Mouse (Mus musculus) stomach, postnatal 0 days (tissue): ENCODE results near the gene Foxe1. TPM values are rescaled to one million over a fixed set of nuclear protein-coding genes. Genes with fewer than 3 reads are reported as not detected.
A peak's percentile ranks its signal among the peaks of the same experiment; 100 is the strongest.

Experiments used
- ATAC-seq: fragments of 200-750 bp; cut with Nextera tagmentation; 2 replicates; pipeline ENCODE4 v1.8.0; 2017; ENCODE audit not compliant: low FRiP score, low TSS enrichment
- DNase-seq: peaks from one replicate; pipeline ENCODE4 v3.0.0-alpha.2; 2016; ENCODE audit warnings: low spot score
- H3K27ac ChIP-seq: fragments of 300-500 bp; sonication (generic); replicated peaks from 2 replicates; pipeline ENCODE4 v1.5.1; 2014; ENCODE audit warnings: mild to moderate bottlenecking, control low read depth
- H3K27me3 ChIP-seq: fragments of 300-500 bp; sonication (generic); 2 replicates; pipeline ENCODE4 v1.6.1; 2014; ENCODE audit warnings: low read length; ENCODE audit not compliant: control insufficient read depth, insufficient read depth
- H3K36me3 ChIP-seq: fragments of 300-500 bp; sonication (generic); 2 replicates; pipeline ENCODE4 v1.6.1; 2014; ENCODE audit warnings: low read length, mixed read lengths; ENCODE audit not compliant: control insufficient read depth, insufficient read depth
- H3K4me1 ChIP-seq: fragments of 300-500 bp; sonication (generic); replicated peaks from 2 replicates; pipeline ENCODE4 v1.6.1; 2014; ENCODE audit warnings: antibody characterized with exemption; ENCODE audit not compliant: control insufficient read depth, insufficient read depth
- H3K4me2 ChIP-seq: fragments of 300-500 bp; sonication (generic); replicated peaks from 2 replicates; pipeline ENCODE4 v1.6.1; 2014; ENCODE audit warnings: low read depth, mild to moderate bottlenecking, control low read depth, moderate library complexity
- H3K4me3 ChIP-seq: fragments of 300-500 bp; sonication (generic); 2 replicates; pipeline ENCODE4 v1.5.1; 2014; ENCODE audit warnings: low read depth, low read length, control low read depth
- H3K9ac ChIP-seq: fragments of 300-500 bp; sonication (generic); 2 replicates; pipeline ENCODE4 v1.6.1; 2014; ENCODE audit warnings: mild to moderate bottlenecking, low read length, control low read depth, mixed read lengths
- H3K9me3 ChIP-seq: fragments of 300-500 bp; sonication (generic); 2 replicates; pipeline ENCODE4 v1.6.1; 2016; ENCODE audit warnings: low read length; ENCODE audit not compliant: control insufficient read depth
- CTCF ChIP-seq: IDR thresholded peaks from 2 replicates; pipeline ENCODE4 v1.5.1; 2016; ENCODE audit warnings: antibody characterized with exemption, low read depth, mild to moderate bottlenecking, moderate library complexity
- EP300 ChIP-seq: optimal IDR thresholded peaks from 2 replicates; pipeline ENCODE3; 2016; ENCODE audit warnings: antibody characterized with exemption
- WGBS: fragments of 180-500 bp; shearing (Covaris S2); extraction: QIAGEN DNeasy Blood & Tissue Kit; methylation state at CpG from one replicate; pipeline ENCODE4 v1.1.7; 2014; 5-methylcytosine and 5-hydroxymethylcytosine counted together
- polyA plus RNA-seq: library from polyadenylated mRNA; unstranded; fragments of >200 nt; fragmentation: Nextera tagmentation; extraction: Ambion mirVana; gene quantifications from 2 replicates; pipeline ENCODE4 v1.2.1, GENCODE M21; 2015

Foxe1 gene
- polyA plus RNA-seq, 1 experiment from 2014 or later: 0.78 TPM

- Histone ChIP-seq H3K9ac (no peak overlapping the region), H3K9me3 (no peaks in the 10 kb centered on the region), H3K4me1 (no peaks in the 10 kb centered on the region), H3K4me2 (peak overlapping the region; percentile 58), H3K4me3 (peak overlapping the region; percentile 46), H3K27ac (no peak overlapping the region), H3K36me3 (no peaks in the 10 kb centered on the region), H3K27me3 (peaks cover 44% of the 10 kb centered on the region; the same call in 1 of the 2 replicates)
- ATAC-seq (no peak), DNase-seq (no peak)
- TF ChIP-seq EP300: no peak
- TF ChIP-seq CTCF: no peak
- 5% methylated on average over 62 of the region's 67 CpGs for WGBS
Observed at GRCm38 (mm10) chr4:46345056-46345772, 1.8 kb downstream of the Foxe1 start.

GRCm38 (mm10) chr4:46345773-46346100 lies 2.3 kb downstream of the Foxe1 start:
- no peak overlapping the region for H3K4me2 ChIP-seq
- ATAC-seq: no peak
- no peak overlapping the region for H3K4me3 ChIP-seq
- H3K27me3 ChIP-seq: peaks cover 40% of the 10 kb centered on the region; the same call in 1 of the 2 replicates
- no peak for TF ChIP-seq CTCF
- TF ChIP-seq EP300: no peak
- no peak overlapping the region for H3K9ac ChIP-seq
- H3K27ac ChIP-seq: no peak overlapping the region
- no peaks in the 10 kb centered on the region for H3K9me3 ChIP-seq
- 29% methylated on average over 3 of the region's 3 CpGs for WGBS
- H3K4me1 ChIP-seq: no peaks in the 10 kb centered on the region
- no peak for DNase-seq
- no peaks in the 10 kb centered on the region for H3K36me3 ChIP-seq

GRCm38 (mm10) chr4:46346221-46346620 lies 2.8 kb downstream of the Foxe1 start:
- Histone ChIP-seq H3K9ac (no peak overlapping the region), H3K9me3 (no peaks in the 10 kb centered on the region), H3K27me3 (peaks cover 36% of the 10 kb centered on the region; the same call in 1 of the 2 replicates), H3K4me2 (no peak overlapping the region), H3K27ac (no peak overlapping the region), H3K4me1 (no peaks in the 10 kb centered on the region), H3K36me3 (no peaks in the 10 kb centered on the region), H3K4me3 (no peak overlapping the region)
- ATAC-seq (no peak), DNase-seq (no peak)
- no peak for TF ChIP-seq CTCF
- no peak for TF ChIP-seq EP300
- WGBS: 32% methylated on average over 6 of the region's 6 CpGs

- Histone ChIP-seq H3K27ac (no peak overlapping the region), H3K9ac (no peak overlapping the region), H3K27me3 (peaks cover 29% of the 10 kb centered on the region; the same call in 1 of the 2 replicates), H3K36me3 (no peaks in the 10 kb centered on the region), H3K4me2 (no peak overlapping the region), H3K4me3 (no peak overlapping the region), H3K4me1 (no peaks in the 10 kb centered on the region), H3K9me3 (no peaks in the 10 kb centered on the region)
- WGBS: 15% methylated on average over 4 of the region's 4 CpGs
- ATAC-seq (no peak), DNase-seq (no peak)
- TF ChIP-seq CTCF (no peak), EP300 (no peak)
Observed at GRCm38 (mm10) chr4:46347141-46347540, 3.7 kb downstream of the Foxe1 start.

- no peak overlapping the region for H3K4me2 ChIP-seq
- no peak for DNase-seq
- H3K9ac ChIP-seq: no peak overlapping the region
- no peak for TF ChIP-seq CTCF
- no peak for TF ChIP-seq EP300
- ATAC-seq: no peak
- WGBS: 11% methylated on average over 41 of the region's 41 CpGs
- H3K9me3 ChIP-seq: no peaks in the 10 kb centered on the region
- no peak overlapping the region for H3K27ac ChIP-seq
- H3K4me3 ChIP-seq: no peak overlapping the region
- peaks cover 26% of the 10 kb centered on the region; the same call in 1 of the 2 replicates for H3K27me3 ChIP-seq
- no peaks in the 10 kb centered on the region for H3K36me3 ChIP-seq
- no peaks in the 10 kb centered on the region for H3K4me1 ChIP-seq
Observed at GRCm38 (mm10) chr4:46347580-46348515, 4.4 kb downstream of the Foxe1 start.
